Mouse (Mus musculus) Patski (cell line): ENCODE measurements around the gene Sh3gl3. TPM values are rescaled to one million over a fixed set of nuclear protein-coding genes. Genes with fewer than 3 reads are reported as not detected.

Experiments used
- ATAC-seq: fragments of 100-300 bp; one replicate; pipeline ENCODE4 v1.8.0; 2021
- CTCF ChIA-PET: fragments of 350-600 bp; sonication (Branson Sonifier 250); formaldehyde crosslinking; loops from one replicate; lab custom pipeline; 2022; ENCODE audit warnings: inconsistent platforms; lab: Charles Lee
- POLR2A ChIA-PET: fragments of 350-600 bp; sonication (Branson Sonifier 250); formaldehyde crosslinking; loops from one replicate; lab custom pipeline; 2022; ENCODE audit warnings: antibody characterized with exemption, inconsistent platforms; lab: Charles Lee
- DNase-seq: peaks from one replicate; pipeline ENCODE4 v3.0.0-alpha.2; 2011; ENCODE audit warnings: low read depth, low spot score
- H3K27me3 ChIP-seq: fragments of 371-371 bp; one replicate; pipeline ENCODE4 v1.5.1; 2021
- CTCF ChIP-seq: fragments of 100-300 bp; IDR thresholded peaks from one replicate; pipeline ENCODE4 v1.5.1; 2021
- in situ Hi-C: fragments of 300-500 bp; cut with MboI; formaldehyde crosslinking; loops from 3 replicates; pipeline ENCODE4 v1.11.1; 2018; ENCODE audit warnings: low pct_unique_long_range_greater_than_20kb, mixed read lengths
- polyA plus RNA-seq: library from polyadenylated mRNA; unstranded; gene quantifications from one replicate; pipeline ENCODE4 v1.2.3, GENCODE M21; 2021

The Sh3gl3 gene
- polyA plus RNA-seq, 1 experiment from 2014 or later: 4.8 TPM

DNA sequence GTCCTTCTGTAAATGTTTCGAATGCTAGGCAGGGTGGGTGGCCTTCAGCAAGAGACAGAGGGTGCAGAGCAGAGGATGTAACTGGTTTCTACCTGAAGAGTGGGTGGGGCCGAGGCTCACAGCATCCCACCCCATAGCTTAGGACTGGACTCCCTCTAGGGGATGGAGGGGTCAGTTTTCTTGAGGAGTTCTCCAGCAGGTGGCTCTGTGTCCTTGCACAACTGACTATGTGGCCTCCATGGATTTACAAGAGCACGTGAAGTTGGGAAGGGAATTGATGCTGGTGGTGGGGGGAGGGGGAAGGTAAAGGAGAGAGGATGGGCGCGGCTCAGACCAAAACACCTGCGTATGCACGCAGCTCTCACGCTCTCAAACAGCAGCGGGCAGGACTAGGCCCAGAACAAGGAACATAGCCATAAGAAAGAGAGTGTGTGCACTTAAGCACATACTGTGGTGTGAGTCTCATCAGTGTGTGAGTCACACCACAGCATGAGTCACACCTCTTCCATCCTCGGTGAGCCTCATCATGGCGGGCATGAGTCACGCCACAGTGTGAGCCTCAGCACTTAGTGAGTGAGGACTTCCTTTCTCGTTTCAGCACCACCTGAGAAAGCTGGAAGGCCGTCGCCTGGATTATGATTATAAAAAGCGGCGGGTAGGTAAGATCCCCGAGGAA lies 102.0 kb downstream of the Sh3gl3 start:
- no peaks in the 10 kb centered on the region for H3K27me3 ChIP-seq
- TF ChIP-seq CTCF: no peak
- in situ Hi-C loops: no loop called here
- DNase-seq (peak; percentile 50), ATAC-seq (peak; percentile 51)
- ChIA-PET POLR2A (no interaction called here), CTCF (interaction anchor here (1.1 to 2.2 kb wide), 2 partner anchors 10 to 154 kb away, joined by 3 to 18 read pairs; no protein-coding TSS in a partner anchor)

DNA sequence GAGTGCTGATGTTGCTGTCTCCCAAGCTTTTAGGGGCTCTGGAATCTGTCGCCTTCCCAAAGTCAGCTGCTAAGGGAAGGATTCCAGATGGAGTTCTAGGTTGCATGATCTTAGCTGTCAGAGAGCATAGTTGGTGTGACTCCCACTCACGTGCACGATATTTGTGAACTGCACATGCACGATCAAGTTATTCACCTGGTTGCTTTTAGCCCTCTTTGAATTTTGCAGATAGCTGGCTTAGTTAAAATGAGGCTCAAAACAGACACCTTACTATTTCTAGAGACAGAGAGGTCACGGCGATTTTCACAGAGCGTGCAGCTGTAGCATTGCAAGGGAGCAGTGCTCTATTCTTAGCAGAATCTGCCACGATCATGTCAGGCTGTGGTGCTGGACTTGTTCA lies 108.4 kb downstream of the Sh3gl3 start:
- no peak for TF ChIP-seq CTCF
- DNase-seq: no peak
- ChIA-PET CTCF (no interaction called here), POLR2A (no interaction called here)
- in situ Hi-C loops: no loop called here
- no peaks in the 10 kb centered on the region for H3K27me3 ChIP-seq
- no peak for ATAC-seq

DNA sequence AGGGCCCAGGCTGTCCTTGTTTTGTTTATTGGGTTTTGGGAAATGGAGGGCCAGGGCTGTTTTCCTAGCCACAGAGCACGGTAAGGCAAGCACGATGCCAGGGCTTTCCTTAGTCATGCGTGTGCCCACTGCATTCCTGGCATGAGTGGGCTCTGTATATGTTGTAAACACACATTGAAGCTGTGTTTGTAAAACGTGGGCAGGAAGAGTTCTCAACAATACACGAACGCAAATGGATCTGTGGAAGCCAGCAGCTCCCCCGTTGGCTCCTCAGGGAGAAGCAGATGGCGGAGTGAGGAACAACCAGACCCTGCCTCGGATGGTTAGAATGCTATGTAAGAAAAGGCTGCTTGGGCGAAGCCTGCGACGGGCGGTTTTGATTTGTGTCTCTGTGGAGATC lies 108.8 kb downstream of the Sh3gl3 start:
- in situ Hi-C loops: no loop called here
- ChIA-PET POLR2A (no interaction called here), CTCF (no interaction called here)
- no peaks in the 10 kb centered on the region for H3K27me3 ChIP-seq
- no peak for TF ChIP-seq CTCF
- ATAC-seq: no peak
- no peak for DNase-seq

DNA sequence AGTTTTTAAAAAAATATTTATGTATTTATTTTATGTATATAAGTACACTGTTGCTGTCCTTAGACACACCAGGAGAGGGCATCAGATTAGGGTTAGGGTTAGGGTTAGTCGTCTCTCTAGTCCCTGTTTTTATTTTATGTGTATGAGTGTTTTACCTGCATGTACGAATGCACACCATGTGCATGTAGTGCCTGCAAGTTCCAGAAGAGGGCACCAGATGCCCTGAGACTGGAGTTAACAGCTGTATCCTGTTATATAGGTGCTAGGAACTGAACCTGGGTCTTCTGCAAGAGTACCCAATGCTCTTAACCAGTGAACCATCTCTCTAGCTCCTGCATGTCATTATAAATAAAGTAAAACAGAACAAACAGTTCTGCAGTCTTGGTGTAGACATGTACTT lies 113.6 kb downstream of the Sh3gl3 start:
- ChIA-PET CTCF (no interaction called here), POLR2A (no interaction called here)
- ATAC-seq (no peak), DNase-seq (no peak)
- no peak for TF ChIP-seq CTCF
- in situ Hi-C loops: no loop called here
- no peaks in the 10 kb centered on the region for H3K27me3 ChIP-seq

DNA sequence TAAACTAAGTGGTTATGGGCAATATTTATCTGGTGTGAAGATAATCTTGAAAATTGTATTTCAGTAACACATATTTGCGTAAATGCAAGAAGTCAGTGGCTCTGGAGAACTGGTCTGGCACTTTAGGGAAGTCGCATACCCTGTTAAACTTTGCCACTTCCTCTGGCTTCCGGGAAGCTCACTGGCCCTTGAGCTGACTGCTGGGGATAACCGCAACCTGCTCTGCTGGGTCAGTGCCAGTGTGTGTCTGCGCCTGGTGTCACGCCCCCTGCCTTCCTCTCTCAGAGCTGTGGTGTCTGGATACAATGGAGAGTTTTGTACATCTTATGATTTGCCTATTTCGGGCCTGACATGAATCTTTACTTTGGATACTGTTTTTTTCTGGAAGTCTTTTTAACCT lies 119.8 kb downstream of the Sh3gl3 start:
- in situ Hi-C loops: no loop called here
- H3K27me3 ChIP-seq: no peaks in the 10 kb centered on the region
- no peak for TF ChIP-seq CTCF
- ChIA-PET CTCF (no interaction called here), POLR2A (no interaction called here)
- ATAC-seq: no peak
- no peak for DNase-seq

DNA sequence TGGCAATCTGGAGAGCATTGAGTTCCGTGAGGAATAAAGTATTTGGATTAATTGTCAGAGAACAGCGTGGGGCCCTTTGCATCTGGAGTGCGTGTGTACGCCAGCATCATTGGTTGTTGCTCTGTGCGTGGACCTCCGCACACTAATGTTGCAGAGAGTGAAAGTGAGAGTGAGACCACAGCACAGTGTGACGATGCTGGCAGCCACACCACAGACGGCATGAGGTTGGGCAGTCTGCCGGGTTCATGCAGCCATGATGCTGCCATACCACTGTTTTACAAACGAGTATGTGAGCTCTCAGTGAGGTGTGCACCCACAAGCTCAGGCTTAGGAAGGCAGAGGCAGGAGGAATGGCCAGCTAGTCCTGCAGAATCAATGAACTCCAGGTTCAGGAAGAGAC lies 120.4 kb downstream of the Sh3gl3 start:
- H3K27me3 ChIP-seq: no peaks in the 10 kb centered on the region
- DNase-seq (no peak), ATAC-seq (no peak)
- ChIA-PET CTCF (no interaction called here), POLR2A (no interaction called here)
- no peak for TF ChIP-seq CTCF
- in situ Hi-C loops: no loop called here

DNA sequence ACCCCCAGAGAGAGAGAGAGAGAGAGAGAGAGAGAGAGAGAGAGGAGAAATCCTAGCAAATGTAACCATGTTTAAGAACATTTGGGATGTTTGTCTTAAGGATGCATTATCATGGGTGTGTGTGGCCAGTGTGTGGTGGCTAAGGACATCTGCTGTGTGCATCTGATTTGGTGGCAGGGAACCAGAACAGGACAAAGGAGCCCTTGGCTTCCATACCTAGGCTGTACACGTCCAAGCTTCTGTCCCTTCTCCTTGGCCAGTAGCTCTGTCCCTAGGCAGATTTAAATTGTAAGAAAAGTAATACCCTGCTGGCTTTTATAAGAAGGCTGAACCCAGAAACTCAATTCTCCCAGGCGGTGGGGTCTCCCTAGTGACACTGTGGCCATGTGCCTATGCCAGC lies 121.0 kb downstream of the Sh3gl3 start:
- ATAC-seq (no peak), DNase-seq (no peak)
- TF ChIP-seq CTCF: no peak
- ChIA-PET POLR2A (no interaction called here), CTCF (no interaction called here)
- in situ Hi-C loops: no loop called here
- no peaks in the 10 kb centered on the region for H3K27me3 ChIP-seq

DNA sequence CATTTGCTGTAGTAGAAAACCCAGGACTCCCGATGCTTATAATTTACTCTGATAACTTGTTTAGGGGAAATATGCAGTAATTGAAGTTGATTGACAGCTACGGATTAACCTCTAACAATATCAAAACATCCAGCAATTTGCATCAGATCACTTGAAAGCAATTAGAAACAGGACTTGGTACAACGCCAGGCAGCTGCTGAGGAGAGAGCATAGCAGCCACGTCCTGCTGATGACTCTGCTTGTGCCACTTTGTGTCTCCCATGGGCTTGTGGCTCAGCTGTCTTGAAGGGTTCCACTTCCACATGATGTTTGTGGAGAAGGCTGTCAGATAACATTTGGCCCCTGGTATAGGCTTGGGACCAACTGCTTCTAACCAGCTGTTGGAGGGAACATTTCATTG lies 134.8 kb downstream of the Sh3gl3 start:
- ATAC-seq (no peak), DNase-seq (no peak)
- no peak for TF ChIP-seq CTCF
- in situ Hi-C loops: no loop called here
- ChIA-PET CTCF (no interaction called here), POLR2A (no interaction called here)
- no peaks in the 10 kb centered on the region for H3K27me3 ChIP-seq

DNA sequence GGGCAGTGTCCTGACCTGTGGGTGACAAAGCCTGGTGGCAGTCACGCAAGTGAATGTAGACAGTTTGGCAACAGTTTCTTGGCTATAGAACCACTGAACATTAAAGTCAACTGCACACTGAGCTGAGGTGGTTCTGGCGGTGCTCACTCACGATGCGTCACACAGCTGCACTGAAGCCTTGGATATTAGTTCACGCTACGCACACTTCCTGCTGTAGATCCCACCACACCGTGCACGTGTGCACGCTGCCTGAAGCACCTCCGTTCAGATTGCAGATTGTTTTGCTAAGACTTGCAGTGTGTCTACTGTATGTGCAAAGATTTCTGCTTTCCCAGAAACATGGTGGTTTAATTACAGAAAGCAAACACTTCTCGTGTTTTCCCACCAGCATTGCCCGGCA lies 144.9 kb downstream of the Sh3gl3 start:
- CTCF ChIA-PET: interaction anchor here (0.7 to 1.8 kb wide), 3 partner anchors 8 to 20 kb away, joined by 3 to 8 read pairs (median 3); no protein-coding TSS in a partner anchor
- POLR2A ChIA-PET: no interaction called here
- no peaks in the 10 kb centered on the region for H3K27me3 ChIP-seq
- DNase-seq: no peak
- no peak for ATAC-seq
- no peak for TF ChIP-seq CTCF
- in situ Hi-C loops: no loop called here

DNA sequence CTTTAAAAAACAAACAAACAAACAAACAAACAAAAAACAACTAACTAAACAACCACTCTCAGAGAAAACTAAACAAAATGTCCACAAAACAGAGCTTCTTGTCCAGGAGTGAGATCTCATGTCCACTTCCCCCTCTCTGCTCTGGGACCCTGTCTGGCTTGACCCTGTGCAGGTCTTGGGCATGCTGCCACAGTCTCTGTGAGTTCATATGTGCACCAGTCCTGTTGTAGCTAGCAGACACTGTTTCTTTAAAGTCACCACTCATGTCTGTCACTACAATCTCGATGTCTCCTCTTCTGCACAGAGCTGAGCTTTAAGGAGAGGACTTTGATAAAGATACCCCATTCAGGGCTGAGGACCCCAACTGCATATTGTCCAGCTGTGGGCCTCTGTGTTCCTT lies 153.0 kb downstream of the Sh3gl3 start:
- CTCF ChIA-PET: interaction anchor here (1.1 to 2.0 kb wide), 4 partner anchors 9 to 178 kb away, joined by 3 to 8 read pairs (median 4); no protein-coding TSS in a partner anchor
- peaks cover 3% of the 10 kb centered on the region for H3K27me3 ChIP-seq
- DNase-seq: no peak
- no peak for TF ChIP-seq CTCF
- no peak for ATAC-seq
- in situ Hi-C loops: no loop called here
- POLR2A ChIA-PET: no interaction called here

DNA sequence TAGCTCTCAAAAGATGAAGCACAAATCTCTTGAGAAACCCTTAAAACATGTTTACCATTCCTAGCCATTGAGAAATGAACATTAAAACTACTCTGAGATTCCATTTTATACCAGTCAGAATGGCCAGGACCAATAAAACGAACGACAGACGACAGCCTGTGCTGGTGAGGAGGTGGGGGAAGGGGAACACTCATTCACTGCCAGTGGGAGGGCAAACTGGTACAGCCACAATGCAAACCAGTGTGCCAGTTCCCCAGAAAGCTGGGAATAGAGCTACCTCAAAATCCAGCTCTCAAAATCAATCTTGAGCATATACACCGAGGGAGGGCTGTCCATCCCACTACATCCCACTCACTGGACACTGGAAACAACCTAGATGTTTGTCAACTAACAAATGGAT lies 153.6 kb downstream of the Sh3gl3 start:
- peaks cover 3% of the 10 kb centered on the region for H3K27me3 ChIP-seq
- in situ Hi-C loops: no loop called here
- ATAC-seq: no peak
- DNase-seq: no peak
- ChIA-PET POLR2A (interaction anchor here (1.2 kb wide), 1 partner anchor 11 kb away, joined by 3 read pairs; no protein-coding TSS in a partner anchor), CTCF (interaction anchor here (1.1 to 2.0 kb wide), 4 partner anchors 9 to 177 kb away, joined by 3 to 8 read pairs (median 4); no protein-coding TSS in a partner anchor)
- no peak for TF ChIP-seq CTCF
